Mouse (Mus musculus) heart, embryonic 16.5 days (tissue): ENCODE results near the gene Spry2. TPM values are rescaled to one million over a fixed set of nuclear protein-coding genes. Genes with fewer than 3 reads are reported as not detected.

ENCODE experiments used
- ATAC-seq: fragments of 200-750 bp; cut with Nextera tagmentation; replicated peaks from 2 replicates; pipeline ENCODE4 v1.8.0; 2017; ENCODE audit warnings: moderate number of reproducible peaks; ENCODE audit not compliant: insufficient read depth, low FRiP score; ENCODE audit errors: extremely low read depth
- H3K27ac ChIP-seq: fragments of 300-500 bp; sonication (generic); 2 replicates; pipeline ENCODE4 v1.5.1; 2014; ENCODE audit warnings: mild to moderate bottlenecking, low read length, control low read depth, moderate library complexity
- H3K27me3 ChIP-seq: fragments of 300-500 bp; sonication (generic); 2 replicates; pipeline ENCODE4 v1.6.1; 2014; ENCODE audit warnings: low read length, mixed read lengths; ENCODE audit not compliant: control insufficient read depth, insufficient read depth
- H3K36me3 ChIP-seq: fragments of 300-500 bp; sonication (generic); 2 replicates; pipeline ENCODE4 v1.6.1; 2014; ENCODE audit not compliant: control insufficient read depth, insufficient read depth
- H3K4me1 ChIP-seq: fragments of 300-500 bp; sonication (generic); 2 replicates; pipeline ENCODE4 v1.6.1; 2014; ENCODE audit warnings: low read length, mixed read lengths; ENCODE audit not compliant: control insufficient read depth, insufficient read depth
- H3K4me2 ChIP-seq: fragments of 300-500 bp; sonication (generic); 2 replicates; pipeline ENCODE4 v1.6.1; 2014; ENCODE audit warnings: low read depth, mild to moderate bottlenecking, control low read depth, low read length
- H3K4me3 ChIP-seq: fragments of 300-500 bp; sonication (generic); 2 replicates; pipeline ENCODE4 v1.5.1; 2014; ENCODE audit warnings: mild to moderate bottlenecking, control low read depth, low read length
- H3K9ac ChIP-seq: fragments of 300-500 bp; sonication (generic); 2 replicates; pipeline ENCODE4 v1.6.1; 2014; ENCODE audit warnings: low read length, control low read depth
- H3K9me3 ChIP-seq: fragments of 300-500 bp; sonication (generic); replicated peaks from 2 replicates; pipeline ENCODE4 v1.6.1; 2016; ENCODE audit warnings: low read length; ENCODE audit not compliant: control insufficient read depth
- WGBS: fragments of 180-500 bp; shearing (Covaris S2); extraction: QIAGEN DNeasy Blood & Tissue Kit; methylation state at CpG from one replicate; pipeline ENCODE4 v1.1.7; 2014; 5-methylcytosine and 5-hydroxymethylcytosine counted together
- polyA plus RNA-seq: library from polyadenylated mRNA; unstranded; fragments of >200 nt; fragmentation: Nextera tagmentation; extraction: Ambion mirVana; gene quantifications from 2 replicates; pipeline ENCODE4 v1.2.1, GENCODE M21; 2015

Spry2 gene
- polyA plus RNA-seq, 1 experiment from 2014 or later: 52.4 TPM

DNA sequence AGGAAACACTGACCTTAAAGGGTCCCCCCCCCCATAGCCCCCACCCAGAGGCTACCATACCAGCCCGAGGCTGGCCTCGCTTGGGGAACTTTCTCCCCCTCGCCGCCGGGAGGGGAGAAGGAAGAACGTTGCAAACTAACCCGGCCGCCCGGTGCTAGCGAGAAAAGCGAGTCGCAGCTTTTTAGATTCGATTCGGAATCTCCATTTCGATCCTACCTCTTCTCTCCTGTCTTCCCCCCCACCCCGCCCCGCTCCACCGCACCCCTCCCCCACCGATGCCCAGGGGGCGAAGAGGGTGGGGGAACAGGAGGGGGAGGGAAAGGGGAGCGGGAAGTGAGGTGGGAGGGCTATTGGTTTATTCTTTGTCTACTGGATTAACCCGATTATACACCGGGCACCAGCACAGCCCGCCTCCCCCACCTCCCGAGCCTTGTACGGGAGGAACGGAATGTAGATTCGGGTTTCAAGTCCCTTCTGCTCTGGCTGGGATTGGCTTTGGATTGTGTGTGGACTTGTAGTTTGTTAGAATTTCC lies 1.0 kb upstream of the Spry2 start:
- Histone ChIP-seq H3K4me3 (peak overlapping the region; percentile 83), H3K9ac (peak overlapping the region; percentile 79), H3K27ac (peak overlapping the region; percentile 97), H3K36me3 (peaks cover 5% of the 10 kb centered on the region; the same call in 1 of the 2 replicates), H3K9me3 (0 out of 2 replicates have a peak, but pooled peaks cover 2% of the 10 kb centered on the region), H3K4me1 (peaks cover 10% of the 10 kb centered on the region), H3K4me2 (peak overlapping the region; percentile 97), H3K27me3 (no peaks in the 10 kb centered on the region)
- ATAC-seq: peak; percentile 35
- WGBS: 0% methylated on average over 22 of the region's 28 CpGs

GRCm38 (mm10) chr14:105895961-105896651 lies 513 bp downstream of the Spry2 start:
- H3K27ac ChIP-seq: peak overlapping the region; percentile 97
- H3K9ac ChIP-seq: peak overlapping the region; percentile 97
- peak overlapping the region; percentile 97 for H3K4me2 ChIP-seq
- ATAC-seq: no peak
- H3K27me3 ChIP-seq: no peaks in the 10 kb centered on the region
- peaks cover 6% of the 10 kb centered on the region; the same call in 1 of the 2 replicates for H3K36me3 ChIP-seq
- peaks cover 20% of the 10 kb centered on the region for H3K4me1 ChIP-seq
- WGBS: under 1% methylated on average over 44 of the region's 50 CpGs
- H3K4me3 ChIP-seq: peak overlapping the region; percentile 83
- no peaks in the 10 kb centered on the region for H3K9me3 ChIP-seq

- WGBS: under 1% methylated on average over 36 of the region's 36 CpGs
- H3K9ac ChIP-seq: peak overlapping the region; percentile 97
- peaks cover 6% of the 10 kb centered on the region; the same call in 1 of the 2 replicates for H3K36me3 ChIP-seq
- H3K4me1 ChIP-seq: peaks cover 28% of the 10 kb centered on the region
- H3K27ac ChIP-seq: peak overlapping the region; percentile 97
- H3K27me3 ChIP-seq: no peaks in the 10 kb centered on the region
- peak overlapping the region; percentile 97 for H3K4me2 ChIP-seq
- peak overlapping the region; percentile 83 for H3K4me3 ChIP-seq
- no peaks in the 10 kb centered on the region for H3K9me3 ChIP-seq
- ATAC-seq: peak; percentile 50
Observed at GRCm38 (mm10) chr14:105894971-105895873, 1.4 kb downstream of the Spry2 start.

GRCm38 (mm10) chr14:105893623-105893995 lies 3.0 kb downstream of the Spry2 start:
- 7% methylated on average over 9 of the region's 9 CpGs for WGBS
- no peak for ATAC-seq
- peak overlapping the region; percentile 83 for H3K4me3 ChIP-seq
- peaks cover 9% of the 10 kb centered on the region; the same call in 1 of the 2 replicates for H3K36me3 ChIP-seq
- peak overlapping the region; percentile 97 for H3K9ac ChIP-seq
- no peaks in the 10 kb centered on the region for H3K9me3 ChIP-seq
- peak overlapping the region; percentile 97 for H3K4me2 ChIP-seq
- H3K27ac ChIP-seq: peak overlapping the region; percentile 97
- no peaks in the 10 kb centered on the region for H3K27me3 ChIP-seq
- peaks cover 27% of the 10 kb centered on the region for H3K4me1 ChIP-seq

GRCm38 (mm10) chr14:105892941-105893622 lies 3.5 kb downstream of the Spry2 start:
- H3K9me3 ChIP-seq: no peaks in the 10 kb centered on the region
- H3K4me3 ChIP-seq: peak overlapping the region; percentile 83
- no peaks in the 10 kb centered on the region for H3K27me3 ChIP-seq
- ATAC-seq: no peak
- H3K36me3 ChIP-seq: peaks cover 9% of the 10 kb centered on the region; the same call in 1 of the 2 replicates
- peak overlapping the region; percentile 97 for H3K27ac ChIP-seq
- H3K9ac ChIP-seq: peak overlapping the region; percentile 97
- peaks cover 27% of the 10 kb centered on the region for H3K4me1 ChIP-seq
- peak overlapping the region; percentile 97 for H3K4me2 ChIP-seq
- WGBS: 24% methylated on average over 24 of the region's 24 CpGs

GRCm38 (mm10) chr14:105890516-105891231 lies 5.9 kb downstream of the Spry2 start:
- peaks cover 27% of the 10 kb centered on the region for H3K4me1 ChIP-seq
- ATAC-seq: no peak
- H3K27me3 ChIP-seq: no peaks in the 10 kb centered on the region
- H3K9me3 ChIP-seq: no peaks in the 10 kb centered on the region
- H3K4me3 ChIP-seq: no peak overlapping the region
- peak overlapping the region; percentile 19; the same call in 1 of the 2 replicates for H3K4me2 ChIP-seq
- H3K36me3 ChIP-seq: peaks cover 9% of the 10 kb centered on the region; the same call in 1 of the 2 replicates
- H3K9ac ChIP-seq: no peak overlapping the region
- H3K27ac ChIP-seq: peak overlapping the region; percentile 15
- 29% methylated on average over 5 of the region's 5 CpGs for WGBS

DNA sequence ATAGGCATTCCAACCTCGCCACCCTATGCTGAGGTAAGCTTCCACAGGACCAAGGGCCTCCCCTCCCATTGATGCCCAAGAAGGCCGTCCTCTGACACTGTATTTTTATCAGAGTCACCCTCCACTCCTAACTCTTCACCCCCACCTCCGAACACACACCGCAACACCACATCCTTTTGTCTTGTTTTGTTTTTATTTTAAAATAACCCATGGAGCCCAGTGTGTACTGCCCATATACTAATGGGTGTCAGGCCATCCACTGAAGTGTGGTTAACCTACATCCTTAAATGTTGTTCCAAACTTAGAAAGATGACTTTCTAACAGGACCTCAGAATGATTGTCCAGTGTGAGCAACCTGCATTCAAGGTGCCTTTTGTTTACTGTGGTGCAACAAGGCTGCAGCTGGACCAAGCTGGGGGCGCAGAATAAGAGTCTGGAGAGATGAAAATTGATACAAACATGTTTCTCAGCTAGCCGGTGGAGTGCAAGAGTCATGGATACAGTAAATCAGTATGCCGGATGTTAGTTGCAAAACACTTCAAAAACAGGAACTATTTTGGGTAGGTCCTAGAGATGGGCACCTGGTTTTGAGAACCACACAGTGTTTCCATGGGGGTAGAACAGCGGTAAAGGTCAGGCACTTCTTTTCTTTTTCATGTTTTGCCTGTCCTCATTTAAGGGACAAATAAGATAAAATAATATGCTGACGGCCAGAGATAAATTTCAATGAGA lies 9.8 kb downstream of the Spry2 start:
- 81% methylated on average over 9 of the region's 9 CpGs for WGBS
- no peak for ATAC-seq
- Histone ChIP-seq H3K27me3 (no peaks in the 10 kb centered on the region), H3K36me3 (peaks cover 3% of the 10 kb centered on the region; the same call in 1 of the 2 replicates), H3K9me3 (no peaks in the 10 kb centered on the region), H3K4me1 (peaks cover 15% of the 10 kb centered on the region), H3K9ac (no peak overlapping the region), H3K27ac (no peak overlapping the region), H3K4me3 (no peak overlapping the region), H3K4me2 (no peak overlapping the region)
